Mouse (Mus musculus) small intestine, adult 2 months (tissue): ENCODE data around the gene Best2.

Experiments
- CTCF ChIP-seq: fragments of 200-500 bp; IDR thresholded peaks from 2 replicates; pipeline ENCODE4 v1.5.1; 2012; ENCODE audit warnings: low read depth, mild to moderate bottlenecking, control low read depth, inconsistent platforms, low read length, moderate library complexity, mixed read lengths; ENCODE audit not compliant: insufficient replicate concordance, insufficient read length; ENCODE audit errors: extremely low read depth
- POLR2A ChIP-seq: fragments of 200-500 bp; IDR thresholded peaks from 2 replicates; pipeline ENCODE4 v1.6.1; 2012; ENCODE audit warnings: low read depth, mild to moderate bottlenecking, control low read depth, inconsistent platforms, low read length, moderate library complexity

DNA sequence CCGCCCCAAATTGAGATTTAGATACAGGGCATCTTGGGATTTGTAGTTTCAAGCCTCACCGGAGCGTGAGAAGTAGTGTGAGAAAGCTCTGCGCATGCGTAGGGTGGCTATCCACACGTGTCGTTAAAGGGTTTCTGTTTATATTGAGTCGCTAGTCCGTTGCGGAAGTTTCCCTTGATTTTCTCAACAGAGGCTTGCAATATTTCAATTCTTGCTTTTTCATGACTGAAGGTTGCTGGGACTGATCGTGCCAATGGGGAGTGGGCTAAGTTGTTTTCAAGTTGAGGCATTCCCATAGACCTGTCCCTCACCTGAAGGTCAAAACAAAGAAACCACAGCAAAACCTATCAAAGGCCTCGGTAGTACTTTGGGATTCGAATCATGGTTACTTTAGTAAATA is 20.4 kb upstream of the Best2 start:
- TF ChIP-seq POLR2A, result no peak
- no peak for TF ChIP-seq CTCF
